Mouse (Mus musculus): ENCODE measurements around the gene Jagn1. TPM values are rescaled to one million over a fixed set of nuclear protein-coding genes. Genes with fewer than 3 reads are reported as not detected.

Gene Jagn1
- polyA plus RNA-seq, 1 experiment from 2014 or later = 76.1 TPM

- Histone ChIP-seq H3K27me3 (ENCODE audit: control insufficient read depth, insufficient read depth, low read length) (no peaks in the 10 kb centered on the region), H3K27ac (replicated peaks; ENCODE audit: low read depth, low read length) (no peak overlapping the region), H3K9ac (ENCODE audit: low read length) (no peak overlapping the region), H3K4me2 (ENCODE audit: low read depth, severe bottlenecking) (no peak overlapping the region), H3K4me3 (ENCODE audit: low read depth, low read length) (no peak overlapping the region), H3K36me3 (ENCODE audit: control insufficient read depth, insufficient read depth, low read length) (no peaks in the 10 kb centered on the region), H3K4me1 (ENCODE audit: control insufficient read depth, insufficient read depth, low read length) (0 out of 2 replicates have a peak, but pooled peaks cover 4% of the 10 kb centered on the region), H3K9me3 (ENCODE audit: control insufficient read depth, low read length) (no peaks in the 10 kb centered on the region)
- DNase-seq (ENCODE audit: low spot score) = no peak
- no peak for ATAC-seq (ENCODE audit: insufficient number of reproducible peaks, low FRiP score, low TSS enrichment, low read depth)
- 58% methylated on average over 12 of the region's 12 CpGs for whole genome bisulfite sequencing
These were observed 3.5 kb upstream of the Jagn1 start for GRCm38 (mm10) chr6:113438721-113439430.

GRCm38 (mm10) chr6:113440686-113441085, 1.7 kb upstream of the Jagn1 start:
- DNase-seq (ENCODE audit: low spot score) = no peak
- ATAC-seq (ENCODE audit: insufficient number of reproducible peaks, low FRiP score, low TSS enrichment, low read depth) = no peak
- Histone ChIP-seq H3K27me3 (ENCODE audit: control insufficient read depth, insufficient read depth, low read length) (no peaks in the 10 kb centered on the region), H3K9ac (ENCODE audit: low read length) (no peak overlapping the region), H3K27ac (replicated peaks; ENCODE audit: low read depth, low read length) (no peak overlapping the region), H3K36me3 (ENCODE audit: control insufficient read depth, insufficient read depth, low read length) (no peaks in the 10 kb centered on the region), H3K4me3 (ENCODE audit: low read depth, low read length) (no peak overlapping the region), H3K4me2 (ENCODE audit: low read depth, severe bottlenecking) (no peak overlapping the region), H3K9me3 (ENCODE audit: control insufficient read depth, low read length) (no peaks in the 10 kb centered on the region), H3K4me1 (ENCODE audit: control insufficient read depth, insufficient read depth, low read length) (0 out of 2 replicates have a peak, but pooled peaks cover 4% of the 10 kb centered on the region)
- WGBS = 80% methylated on average over 3 of the region's 3 CpGs

GRCm38 (mm10) chr6:113441147-113441680, 1.2 kb upstream of the Jagn1 start:
- Histone ChIP-seq H3K27ac (replicated peaks; ENCODE audit: low read depth, low read length) (no peak overlapping the region), H3K36me3 (ENCODE audit: control insufficient read depth, insufficient read depth, low read length) (no peaks in the 10 kb centered on the region), H3K9ac (ENCODE audit: low read length) (no peak overlapping the region), H3K4me1 (ENCODE audit: control insufficient read depth, insufficient read depth, low read length) (0 out of 2 replicates have a peak, but pooled peaks cover 4% of the 10 kb centered on the region), H3K27me3 (ENCODE audit: control insufficient read depth, insufficient read depth, low read length) (no peaks in the 10 kb centered on the region), H3K9me3 (ENCODE audit: control insufficient read depth, low read length) (no peaks in the 10 kb centered on the region), H3K4me3 (ENCODE audit: low read depth, low read length) (no peak overlapping the region), H3K4me2 (ENCODE audit: low read depth, severe bottlenecking) (no peak overlapping the region)
- DNase-seq (ENCODE audit: low spot score) (peak; percentile 87), ATAC-seq (ENCODE audit: insufficient number of reproducible peaks, low FRiP score, low TSS enrichment, low read depth) (no peak)
- WGBS = 54% methylated on average over 7 of the region's 7 CpGs

GRCm38 (mm10) chr6:113442087-113442441, 305 bp upstream of the Jagn1 start:
- Histone ChIP-seq H3K9me3 (ENCODE audit: control insufficient read depth, low read length) (no peaks in the 10 kb centered on the region), H3K4me1 (ENCODE audit: control insufficient read depth, insufficient read depth, low read length) (0 out of 2 replicates have a peak, but pooled peaks cover 4% of the 10 kb centered on the region), H3K27me3 (ENCODE audit: control insufficient read depth, insufficient read depth, low read length) (no peaks in the 10 kb centered on the region), H3K36me3 (ENCODE audit: control insufficient read depth, insufficient read depth, low read length) (no peaks in the 10 kb centered on the region), H3K4me3 (ENCODE audit: low read depth, low read length) (peak overlapping the region; percentile 99), H3K9ac (ENCODE audit: low read length) (peak overlapping the region; percentile 94), H3K4me2 (ENCODE audit: low read depth, severe bottlenecking) (peak overlapping the region; percentile 90), H3K27ac (replicated peaks; ENCODE audit: low read depth, low read length) (no peak overlapping the region)
- ATAC-seq (ENCODE audit: insufficient number of reproducible peaks, low FRiP score, low TSS enrichment, low read depth) (0 out of 2 replicates have a peak, but pooled peaks have one; percentile 12), DNase-seq (ENCODE audit: low spot score) (no peak)
- WGBS = 42% methylated on average over 9 of the region's 9 CpGs

- H3K27me3 ChIP-seq (ENCODE audit: control insufficient read depth, insufficient read depth, low read length) = no peaks in the 10 kb centered on the region
- H3K4me2 ChIP-seq (ENCODE audit: low read depth, severe bottlenecking) = peak overlapping the region; percentile 90
- ATAC-seq (ENCODE audit: insufficient number of reproducible peaks, low FRiP score, low TSS enrichment, low read depth) (no peak; the same call in 1 of the 2 replicates), DNase-seq (ENCODE audit: low spot score) (no peak)
- H3K27ac ChIP-seq (replicated peaks; ENCODE audit: low read depth, low read length) = no peak overlapping the region
- peak overlapping the region; percentile 94 for H3K9ac ChIP-seq (ENCODE audit: low read length)
- H3K4me1 ChIP-seq (ENCODE audit: control insufficient read depth, insufficient read depth, low read length) = 0 out of 2 replicates have a peak, but pooled peaks cover 4% of the 10 kb centered on the region
- H3K9me3 ChIP-seq (ENCODE audit: control insufficient read depth, low read length) = no peaks in the 10 kb centered on the region
- H3K4me3 ChIP-seq (ENCODE audit: low read depth, low read length) = peak overlapping the region; percentile 99
- peaks cover 10% of the 10 kb centered on the region for H3K36me3 ChIP-seq (ENCODE audit: control insufficient read depth, insufficient read depth, low read length)
- WGBS = 45% methylated on average over 12 of the region's 12 CpGs
These were observed 722 bp downstream of the Jagn1 start for GRCm38 (mm10) chr6:113443091-113443490.

- Histone ChIP-seq H3K4me1 (ENCODE audit: control insufficient read depth, insufficient read depth, low read length) (0 out of 2 replicates have a peak, but pooled peaks cover 4% of the 10 kb centered on the region), H3K4me3 (ENCODE audit: low read depth, low read length) (no peak overlapping the region), H3K36me3 (ENCODE audit: control insufficient read depth, insufficient read depth, low read length) (peaks cover 16% of the 10 kb centered on the region), H3K4me2 (ENCODE audit: low read depth, severe bottlenecking) (no peak overlapping the region), H3K9me3 (ENCODE audit: control insufficient read depth, low read length) (no peaks in the 10 kb centered on the region), H3K9ac (ENCODE audit: low read length) (no peak overlapping the region), H3K27ac (replicated peaks; ENCODE audit: low read depth, low read length) (no peak overlapping the region), H3K27me3 (ENCODE audit: control insufficient read depth, insufficient read depth, low read length) (no peaks in the 10 kb centered on the region)
- ATAC-seq (ENCODE audit: insufficient number of reproducible peaks, low FRiP score, low TSS enrichment, low read depth) = no peak
- DNase-seq (ENCODE audit: low spot score) = no peak
- WGBS = 95% methylated on average over 7 of the region's 8 CpGs
These were observed 2.0 kb downstream of the Jagn1 start for GRCm38 (mm10) chr6:113444207-113444965.

GRCm38 (mm10) chr6:113447639-113448038, 5.3 kb downstream of the Jagn1 start:
- Histone ChIP-seq H3K4me3 (ENCODE audit: low read depth, low read length) (no peak overlapping the region), H3K9ac (ENCODE audit: low read length) (no peak overlapping the region), H3K4me2 (ENCODE audit: low read depth, severe bottlenecking) (no peak overlapping the region), H3K4me1 (ENCODE audit: control insufficient read depth, insufficient read depth, low read length) (0 out of 2 replicates have a peak, but pooled peaks cover 4% of the 10 kb centered on the region), H3K36me3 (ENCODE audit: control insufficient read depth, insufficient read depth, low read length) (peaks cover 16% of the 10 kb centered on the region), H3K27me3 (ENCODE audit: control insufficient read depth, insufficient read depth, low read length) (no peaks in the 10 kb centered on the region), H3K9me3 (ENCODE audit: control insufficient read depth, low read length) (no peaks in the 10 kb centered on the region), H3K27ac (replicated peaks; ENCODE audit: low read depth, low read length) (no peak overlapping the region)
- 91% methylated on average over 4 of the region's 4 CpGs for WGBS
- ATAC-seq (ENCODE audit: insufficient number of reproducible peaks, low FRiP score, low TSS enrichment, low read depth) = no peak
- DNase-seq (ENCODE audit: low spot score) = no peak

GRCm38 (mm10) chr6:113451839-113452238, 9.5 kb downstream of the Jagn1 start:
- Histone ChIP-seq H3K36me3 (ENCODE audit: control insufficient read depth, insufficient read depth, low read length) (peaks cover 16% of the 10 kb centered on the region), H3K4me2 (ENCODE audit: low read depth, severe bottlenecking) (no peak overlapping the region), H3K27ac (replicated peaks; ENCODE audit: low read depth, low read length) (no peak overlapping the region), H3K9ac (ENCODE audit: low read length) (no peak overlapping the region), H3K4me3 (ENCODE audit: low read depth, low read length) (no peak overlapping the region), H3K9me3 (ENCODE audit: control insufficient read depth, low read length) (no peaks in the 10 kb centered on the region), H3K27me3 (ENCODE audit: control insufficient read depth, insufficient read depth, low read length) (no peaks in the 10 kb centered on the region), H3K4me1 (ENCODE audit: control insufficient read depth, insufficient read depth, low read length) (no peaks in the 10 kb centered on the region)
- 81% methylated on average over 2 of the region's 2 CpGs for WGBS
- no peak for DNase-seq (ENCODE audit: low spot score)
- no peak for ATAC-seq (ENCODE audit: insufficient number of reproducible peaks, low FRiP score, low TSS enrichment, low read depth)

Measured in limb, embryonic 11.5 days (tissue).